Mouse (Mus musculus) midbrain, embryonic 14.5 days (tissue): ENCODE measurements around the gene Rpl13. TPM values are rescaled to one million over a fixed set of nuclear protein-coding genes. Genes with fewer than 3 reads are reported as not detected.
A peak's percentile ranks its signal among the peaks of the same experiment; 100 is the strongest.

Source experiments
- ATAC-seq: fragments of 200-750 bp; cut with Nextera tagmentation; 2 replicates; pipeline ENCODE4 v1.8.0; 2017; ENCODE audit warnings: moderate number of reproducible peaks, moderate library complexity; ENCODE audit not compliant: low FRiP score, low TSS enrichment
- DNase-seq: peaks from one replicate; pipeline ENCODE4 v3.0.0-alpha.2; 2015
- H3K27ac ChIP-seq: fragments of 300-500 bp; sonication (generic); replicated peaks from 2 replicates; pipeline ENCODE4 v1.5.1; 2014; ENCODE audit warnings: mild to moderate bottlenecking, low read depth, low read length, moderate library complexity
- H3K27me3 ChIP-seq: fragments of 300-500 bp; sonication (generic); 2 replicates; pipeline ENCODE4 v1.6.1; 2014; ENCODE audit warnings: low read length, control low read depth, mixed read lengths; ENCODE audit not compliant: control insufficient read depth, insufficient read depth
- H3K36me3 ChIP-seq: fragments of 300-500 bp; sonication (generic); 2 replicates; pipeline ENCODE4 v1.6.1; 2014; ENCODE audit warnings: low read length, control low read depth; ENCODE audit not compliant: control insufficient read depth, insufficient read depth
- H3K4me1 ChIP-seq: fragments of 300-500 bp; sonication (generic); 2 replicates; pipeline ENCODE4 v1.6.1; 2014; ENCODE audit warnings: mild to moderate bottlenecking, antibody characterized with exemption, low read length, control low read depth; ENCODE audit not compliant: control insufficient read depth, insufficient read depth
- H3K4me2 ChIP-seq: fragments of 300-500 bp; sonication (generic); 2 replicates; pipeline ENCODE4 v1.6.1; 2014; ENCODE audit warnings: mild to moderate bottlenecking, low read length, moderate library complexity
- H3K4me3 ChIP-seq: fragments of 300-500 bp; sonication (generic); replicated peaks from 2 replicates; pipeline ENCODE4 v1.5.1; 2014; ENCODE audit warnings: low read depth, low read length
- H3K9ac ChIP-seq: fragments of 300-500 bp; sonication (generic); replicated peaks from 2 replicates; pipeline ENCODE4 v1.6.1; 2014; ENCODE audit warnings: mild to moderate bottlenecking, low read length, moderate library complexity
- H3K9me3 ChIP-seq: fragments of 300-500 bp; sonication (generic); 2 replicates; pipeline ENCODE4 v1.6.1; 2016; ENCODE audit warnings: low read length, control low read depth, mixed read lengths; ENCODE audit not compliant: control insufficient read depth
- WGBS: fragments of 180-500 bp; shearing (Covaris S2); extraction: QIAGEN DNeasy Blood & Tissue Kit; methylation state at CpG from one replicate; pipeline ENCODE4 v1.1.7; 2014; 5-methylcytosine and 5-hydroxymethylcytosine counted together
- polyA plus RNA-seq: library from polyadenylated mRNA; unstranded; fragments of >200 nt; fragmentation: Nextera tagmentation; extraction: Ambion mirVana; gene quantifications from 2 replicates; pipeline ENCODE4 v1.2.1, GENCODE M21; 2014

Gene Rpl13
- polyA plus RNA-seq: 843 and 877 TPM in 2 replicates

GRCm38 (mm10) chr8:123101735-123102685, at the start of gene Rpl13:
Gene Rpl13, plus strand, starts transcription at chr8:123102350.
- peak within 1 kb of the TSS; percentile 79 for H3K4me3 ChIP-seq
- H3K27me3 ChIP-seq: no peaks in the 10 kb centered on the region
- H3K36me3 ChIP-seq: peaks cover 38% of the 10 kb centered on the region
- no peaks in the 10 kb centered on the region for H3K9me3 ChIP-seq
- peak within 1 kb of the TSS; percentile 95 for H3K27ac ChIP-seq
- ATAC-seq: peak; percentile 96
- peaks cover 7% of the 10 kb centered on the region for H3K4me1 ChIP-seq
- H3K9ac ChIP-seq: peak within 1 kb of the TSS; percentile 94
- peak within 1 kb of the TSS; percentile 85 for H3K4me2 ChIP-seq
- peak; percentile 98 for DNase-seq
- WGBS: 1% methylated on average over 56 of the region's 56 CpGs

GRCm38 (mm10) chr8:123062721-123063120, 39.4 kb upstream of the Rpl13 start, which contains the start of gene Spg7:
Gene Spg7, plus strand, starts transcription at chr8:123062942.
- DNase-seq: no peak
- Histone ChIP-seq H3K9ac (no peak within 1 kb of the TSS), H3K9me3 (no peaks in the 10 kb centered on the region), H3K27ac (no peak within 1 kb of the TSS), H3K4me3 (no peak within 1 kb of the TSS), H3K4me2 (no peak within 1 kb of the TSS), H3K36me3 (no peaks in the 10 kb centered on the region), H3K4me1 (peaks cover 20% of the 10 kb centered on the region), H3K27me3 (no peaks in the 10 kb centered on the region)
- WGBS: 72% methylated on average over 7 of the region's 7 CpGs
- ATAC-seq: no peak

GRCm38 (mm10) chr8:123064072-123064471, 38.1 kb upstream of the Rpl13 start:
- 76% methylated on average over 4 of the region's 4 CpGs for WGBS
- Histone ChIP-seq H3K4me3 (peak overlapping the region; percentile 91; the same call in 1 of the 2 replicates), H3K4me1 (peaks cover 20% of the 10 kb centered on the region), H3K27ac (no peak overlapping the region), H3K4me2 (peak overlapping the region; percentile 75), H3K9me3 (no peaks in the 10 kb centered on the region), H3K36me3 (no peaks in the 10 kb centered on the region), H3K27me3 (no peaks in the 10 kb centered on the region), H3K9ac (peak overlapping the region; percentile 87; the same call in 1 of the 2 replicates)
- ATAC-seq (no peak), DNase-seq (no peak)

GRCm38 (mm10) chr8:123064809-123065213, 37.3 kb upstream of the Rpl13 start:
- Histone ChIP-seq H3K4me1 (peaks cover 20% of the 10 kb centered on the region), H3K4me3 (peak overlapping the region; percentile 91), H3K9me3 (no peaks in the 10 kb centered on the region), H3K36me3 (no peaks in the 10 kb centered on the region), H3K4me2 (peak overlapping the region; percentile 75), H3K27me3 (no peaks in the 10 kb centered on the region), H3K9ac (peak overlapping the region; percentile 87), H3K27ac (peak overlapping the region; percentile 90)
- DNase-seq (no peak), ATAC-seq (peak; percentile 41; the same call in 1 of the 2 replicates)
- WGBS: under 1% methylated on average over 14 of the region's 14 CpGs

- under 1% methylated on average over 84 of the region's 84 CpGs for WGBS
- ATAC-seq (peak; percentile 94), DNase-seq (peak; percentile 100)
- Histone ChIP-seq H3K9me3 (no peaks in the 10 kb centered on the region), H3K4me3 (peak overlapping the region; percentile 91), H3K9ac (peak overlapping the region; percentile 87), H3K4me1 (peaks cover 20% of the 10 kb centered on the region), H3K27me3 (no peaks in the 10 kb centered on the region), H3K4me2 (peak overlapping the region; percentile 75), H3K27ac (peak overlapping the region; percentile 90), H3K36me3 (peaks cover 3% of the 10 kb centered on the region)
Measured at GRCm38 (mm10) chr8:123065214-123066100, 36.7 kb upstream of the Rpl13 start.

- WGBS: 37% methylated on average over 7 of the region's 7 CpGs
- peaks cover 7% of the 10 kb centered on the region for H3K36me3 ChIP-seq
- H3K4me2 ChIP-seq: peak overlapping the region; percentile 75
- no peaks in the 10 kb centered on the region for H3K27me3 ChIP-seq
- H3K4me1 ChIP-seq: peaks cover 20% of the 10 kb centered on the region
- peak overlapping the region; percentile 91 for H3K4me3 ChIP-seq
- DNase-seq (peak; percentile 21), ATAC-seq (no peak)
- peak overlapping the region; percentile 90; the same call in 1 of the 2 replicates for H3K27ac ChIP-seq
- H3K9me3 ChIP-seq: no peaks in the 10 kb centered on the region
- peak overlapping the region; percentile 87 for H3K9ac ChIP-seq
Measured at GRCm38 (mm10) chr8:123066101-123066683, 36.0 kb upstream of the Rpl13 start.

- Histone ChIP-seq H3K9ac (no peak overlapping the region), H3K36me3 (peaks cover 53% of the 10 kb centered on the region), H3K4me3 (no peak overlapping the region), H3K4me1 (peaks cover 8% of the 10 kb centered on the region), H3K4me2 (no peak overlapping the region), H3K27ac (no peak overlapping the region), H3K9me3 (no peaks in the 10 kb centered on the region), H3K27me3 (no peaks in the 10 kb centered on the region)
- ATAC-seq: no peak
- peak; percentile 18 for DNase-seq
- WGBS: 78% methylated on average over 4 of the region's 4 CpGs
Measured at GRCm38 (mm10) chr8:123071176-123071575, 31.0 kb upstream of the Rpl13 start.

GRCm38 (mm10) chr8:123077213-123077612, 24.9 kb upstream of the Rpl13 start:
- no peak for ATAC-seq
- DNase-seq: no peak
- WGBS: 95% methylated on average over 6 of the region's 6 CpGs

More at GRCm38 (mm10) chr8:123077213-123077612, 24.9 kb upstream of the Rpl13 start:
- no peaks in the 10 kb centered on the region for H3K9me3 ChIP-seq
- H3K4me2 ChIP-seq: no peak overlapping the region
- no peak overlapping the region for H3K4me3 ChIP-seq
- peaks cover 95% of the 10 kb centered on the region for H3K36me3 ChIP-seq
- no peaks in the 10 kb centered on the region for H3K27me3 ChIP-seq
- H3K4me1 ChIP-seq: no peaks in the 10 kb centered on the region
- H3K27ac ChIP-seq: no peak overlapping the region
- no peak overlapping the region for H3K9ac ChIP-seq
